13 mouse cellular contexts compared by ENCODE assay signal in genomic region chr5:127821960-127822359, GRCm38 (mm10).
DNase-seq lines count a peak whose midpoint lies in the region; ATAC-seq and TF ChIP-seq lines count a peak whose summit lies in the region.
"Had no signal": no experiment of that assay in that cellular context is flagged by ENCODE, and none has a peak within 500 bp of the region (broad histone marks: within the 10 kb centered on the region; RNA-seq: fewer than 3 reads in every experiment).

No protein-coding gene starts in this region.

- H3K4me1 ChIP-seq in kidney, adult 2 months (ENCODE audit: control insufficient read depth, insufficient read depth, low read length), result no peaks in the 10 kb centered on the region
- no peaks in the 10 kb centered on the region for H3K4me1 ChIP-seq in lung, postnatal 0 days (ENCODE audit: insufficient read depth, low read depth, low read length)
- H3K4me1 ChIP-seq: hindbrain, embryonic 10.5 days had no signal

- TF ChIP-seq EP300 in lung, postnatal 0 days (IDR thresholded peaks at IDR 0.05), result no peak

- no peak for ATAC-seq in lung, postnatal 0 days

- no peaks in the 10 kb centered on the region for H3K36me3 ChIP-seq in kidney, adult 2 months (ENCODE audit: control insufficient read depth, insufficient read depth, low read length)
- H3K36me3 ChIP-seq in lung, postnatal 0 days (ENCODE audit: insufficient read depth, low read length), result no peaks in the 10 kb centered on the region
- H3K36me3 ChIP-seq: hindbrain, embryonic 10.5 days had no signal

- H3K27me3 ChIP-seq in kidney, adult 2 months (replicated peaks; ENCODE audit: control insufficient read depth, insufficient read depth, low read length), result no peaks in the 10 kb centered on the region
- H3K27me3 ChIP-seq in lung, postnatal 0 days (replicated peaks; ENCODE audit: insufficient read depth, low read length), result no peaks in the 10 kb centered on the region

- no peak overlapping the region for H3K4me3 ChIP-seq in kidney, adult 2 months (ENCODE audit: insufficient read depth, low read depth, low read length)
- H3K4me3 ChIP-seq in lung, postnatal 0 days (ENCODE audit: low read depth, low read length), result no peak overlapping the region
- H3K4me3 ChIP-seq: erythroblast, embryonic 14.5 days; hindbrain, embryonic 10.5 days; myocyte had no signal

- WGBS in kidney, adult 2 months, result 42% methylated on average over 1 of the region's 1 CpGs
- 38% methylated on average over 1 of the region's 1 CpGs for WGBS in lung, postnatal 0 days

- no peak overlapping the region for H3K9ac ChIP-seq in lung, postnatal 0 days (replicated peaks; ENCODE audit: low read depth)

- no peak overlapping the region for H3K4me2 ChIP-seq in lung, postnatal 0 days (replicated peaks; ENCODE audit: low read depth, low read length)

- intact Hi-C loops in gastrocnemius, postnatal 14 days (cut with DNase I; ENCODE audit: low total_unique reads), result loop anchor here (5.0 kb wide), 1 partner anchor 845 kb away; no protein-coding TSS in a partner anchor

- no peaks in the 10 kb centered on the region for H3K9me3 ChIP-seq in lung, postnatal 0 days (ENCODE audit: low read length)

- no peak for TF ChIP-seq POLR2A in kidney, adult 2 months (IDR thresholded peaks at IDR 0.05; ENCODE audit: low read depth, low read length)

- no peak for TF ChIP-seq CTCF in kidney, adult 2 months (conservative IDR thresholded peaks at IDR 0.05; ENCODE audit: insufficient read depth, insufficient read length, low read depth, low read length)
- peak; percentile 53 for TF ChIP-seq CTCF in lung, postnatal 0 days (IDR thresholded peaks at IDR 0.05)

- no peak overlapping the region for H3K27ac ChIP-seq in kidney, adult 2 months (ENCODE audit: insufficient read depth, low read depth, low read length)
- no peak overlapping the region for H3K27ac ChIP-seq in lung, postnatal 0 days (ENCODE audit: low read length)
- H3K27ac ChIP-seq: hindbrain, embryonic 10.5 days had no signal

- DNase-seq in kidney, adult 2 months, result peak; percentile 5
- no peak for DNase-seq in kidney, adult 11 months
- DNase-seq in lung, postnatal 0 days (ENCODE audit: low spot score), result no peak
- DNase-seq in lung, adult 18-20 months, result no peak
- DNase-seq in ZHBTc4 (ENCODE audit: low read depth, low spot score), result peak; percentile 29
- peak; percentile 46 for DNase-seq in retina, postnatal 1 day
- DNase-seq in gastrocnemius, postnatal 14 days, result no peak
- DNase-seq: cerebellum, adult 18-20 months; lung, postnatal 14 days; thymus, postnatal 25 days had no signal

Comparison
In these comparisons a context has a peak if more than half of its experiments do, and no peak if none do; other contexts are left out.
1. DNase-seq: peak in kidney, adult 2 months (single experiment), ZHBTc4 (single experiment) and retina, postnatal 1 day (single experiment); none in kidney, adult 11 months (single experiment), lung, postnatal 0 days (single experiment), lung, adult 18-20 months (0 of 2) and gastrocnemius, postnatal 14 days (single experiment).